Mouse (Mus musculus) liver, embryonic 14.5 days (tissue): ENCODE data around the gene Gm49320. TPM values are rescaled to one million over a fixed set of nuclear protein-coding genes. Genes with fewer than 3 reads are reported as not detected.
"Not testable (repeated sequence)": the region's sequence is repeated elsewhere in the genome, so short reads cannot be mapped to it uniquely, and the experiment has no call there.

Source experiments
- ATAC-seq: fragments of 200-750 bp; cut with Nextera tagmentation; 2 replicates; pipeline ENCODE4 v1.8.0; 2017; ENCODE audit warnings: moderate number of reproducible peaks, mild to moderate bottlenecking, moderate library complexity; ENCODE audit not compliant: insufficient read depth
- DNase-seq, 3 experiments: peaks; one replicate each; pipeline ENCODE4 v3.0.0-alpha.2; 2012 to 2013; ENCODE audit warnings: low read depth in 3 of 3, low spot score in 3 of 3
- H3K27ac ChIP-seq: fragments of 300-500 bp; sonication (generic); 2 replicates; pipeline ENCODE4 v1.5.1; 2014; ENCODE audit warnings: moderate library complexity, mild to moderate bottlenecking, control low read depth, inconsistent platforms
- H3K27me3 ChIP-seq: fragments of 300-500 bp; sonication (generic); 2 replicates; pipeline ENCODE4 v1.6.1; 2014; ENCODE audit warnings: mild to moderate bottlenecking, low read length, moderate library complexity; ENCODE audit not compliant: control insufficient read depth, insufficient read depth
- H3K36me3 ChIP-seq: fragments of 300-500 bp; sonication (generic); replicated peaks from 2 replicates; pipeline ENCODE4 v1.6.1; 2014; ENCODE audit warnings: low read depth; ENCODE audit not compliant: control insufficient read depth, insufficient read depth
- H3K4me1 ChIP-seq, 2 experiments: fragments of 200-500 bp in 1 of 2; fragments of 300-500 bp in 1 of 2; sonication (generic) in 1 of 2; replicated peaks; 2 replicates each; pipeline ENCODE4 v1.6.1; 2012 to 2014; ENCODE audit warnings: antibody characterized with exemption in 1 of 2, inconsistent platforms in 1 of 2, low read length in 1 of 2; ENCODE audit not compliant: control insufficient read depth in 2 of 2, insufficient read depth in 2 of 2
- H3K4me2 ChIP-seq: fragments of 300-500 bp; sonication (generic); 2 replicates; pipeline ENCODE4 v1.6.1; 2014; ENCODE audit warnings: low read depth, mild to moderate bottlenecking, control low read depth, moderate library complexity
- H3K4me3 ChIP-seq, 2 experiments: fragments of 200-500 bp in 1 of 2; fragments of 300-500 bp in 1 of 2; sonication (generic) in 1 of 2; 2 replicates each; pipeline ENCODE4 v1.5.1; 2012 to 2014; ENCODE audit warnings: low read depth in 2 of 2, low read length in 2 of 2, mild to moderate bottlenecking in 2 of 2, control low read depth in 1 of 2, inconsistent platforms in 1 of 2, moderate library complexity in 1 of 2; ENCODE audit not compliant: insufficient read depth in 1 of 2
- H3K9ac ChIP-seq: fragments of 300-500 bp; sonication (generic); replicated peaks from 2 replicates; pipeline ENCODE4 v1.6.1; 2014; ENCODE audit warnings: mild to moderate bottlenecking, control low read depth, moderate library complexity
- H3K9me3 ChIP-seq: fragments of 300-500 bp; sonication (generic); 2 replicates; pipeline ENCODE4 v1.6.1; 2016; ENCODE audit warnings: low read length, mixed read lengths; ENCODE audit not compliant: control insufficient read depth
- CTCF ChIP-seq: IDR thresholded peaks from 2 replicates; pipeline ENCODE4 v1.5.1; 2016; ENCODE audit warnings: antibody characterized with exemption, low read depth, control low read depth
- EP300 ChIP-seq: IDR thresholded peaks from 2 replicates; pipeline ENCODE4 v1.6.1; 2016; ENCODE audit warnings: antibody characterized with exemption, low read depth
- WGBS: fragments of 180-500 bp; shearing (Covaris S2); extraction: QIAGEN DNeasy Blood & Tissue Kit; methylation state at CpG from one replicate; pipeline ENCODE4 v1.1.7; 2014; ENCODE audit not compliant: insufficient replicate concordance; 5-methylcytosine and 5-hydroxymethylcytosine counted together
- polyA plus RNA-seq, 2 experiments: library from polyadenylated mRNA; depleted of rRNA in 1 of 2; stranded (reverse) in 1 of 2; unstranded in 1 of 2; fragments of >200 nt; fragmentation: Nextera tagmentation in 1 of 2; extraction: Ambion mirVana in 1 of 2; gene quantifications; 2 replicates each; pipeline versions ENCODE4 v1.2.1 to v1.2.3; 2012 to 2014

Gm49320 gene
- polyA plus RNA-seq, 2 experiments: 0.14 to 0.47 TPM

DNA sequence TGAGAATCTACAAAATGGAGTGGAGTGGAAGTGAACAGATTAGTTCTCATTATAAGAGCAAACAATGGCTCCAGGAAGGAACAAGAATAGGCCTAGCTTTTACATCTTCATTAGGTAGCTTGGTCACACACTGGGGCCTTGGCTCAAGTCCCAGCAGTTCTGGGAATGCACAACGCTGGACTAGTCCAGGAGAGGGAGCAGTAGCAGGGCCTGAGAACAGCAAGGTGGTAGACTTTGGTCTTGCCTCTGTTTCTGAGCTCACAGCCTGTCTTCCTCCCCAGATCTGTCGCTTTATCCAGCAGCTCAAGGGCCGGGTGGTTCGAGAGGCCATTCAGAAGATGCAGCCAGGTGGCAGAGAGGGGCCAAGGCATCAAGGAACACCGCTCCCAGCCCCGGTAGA is 15.3 kb downstream of the Gm49320 start:
- no peaks in the 10 kb centered on the region for H3K9me3 ChIP-seq
- H3K9ac ChIP-seq: no peak overlapping the region; the same call in 1 of the 2 replicates
- H3K27me3 ChIP-seq: no peaks in the 10 kb centered on the region
- peak overlapping the region; percentile 65 for H3K4me2 ChIP-seq
- TF ChIP-seq EP300 (no peak), CTCF (peak; percentile 48; the same call in 1 of the 2 replicates)
- ATAC-seq (no peak), DNase-seq (no peak)
- H3K36me3 ChIP-seq: peaks cover 8% of the 10 kb centered on the region
- H3K4me1 ChIP-seq: peaks cover 5% of the 10 kb centered on the region in 2 experiments
- no peak overlapping the region for H3K27ac ChIP-seq
- WGBS: 76% methylated on average over 6 of the region's 6 CpGs
- H3K4me3 ChIP-seq: peak overlapping the region in 1 of 2 experiments; percentile 63; a peak in 2 of 4 replicates

DNA sequence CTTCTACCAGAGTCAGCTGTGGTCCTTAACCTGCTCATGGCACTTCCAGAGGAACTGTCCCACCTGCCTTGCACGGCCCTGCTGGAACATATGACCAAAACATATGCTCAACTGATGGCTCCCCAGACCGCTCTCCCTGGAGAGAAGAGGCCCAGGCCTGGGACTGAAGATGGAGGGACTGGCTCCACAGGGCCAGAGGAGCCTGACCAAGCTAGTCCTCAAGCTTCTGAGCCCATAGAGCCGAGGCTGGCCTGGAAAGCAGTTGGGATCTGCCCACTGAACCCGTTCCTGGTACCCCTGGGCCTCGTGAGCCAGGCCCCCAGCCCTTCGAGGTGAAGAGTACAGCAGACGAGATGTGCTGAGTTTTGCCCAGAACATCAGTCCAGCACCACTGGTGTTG is 16.8 kb downstream of the Gm49320 start:
- H3K36me3 ChIP-seq: peaks cover 15% of the 10 kb centered on the region
- ATAC-seq, H3K4me1 ChIP-seq, DNase-seq, H3K27me3 ChIP-seq, H3K4me2 ChIP-seq, H3K9me3 ChIP-seq, H3K27ac ChIP-seq, H3K4me3 ChIP-seq, H3K9ac ChIP-seq: not testable (repeated sequence)
- WGBS: 69% methylated on average over 7 of the region's 7 CpGs

DNA sequence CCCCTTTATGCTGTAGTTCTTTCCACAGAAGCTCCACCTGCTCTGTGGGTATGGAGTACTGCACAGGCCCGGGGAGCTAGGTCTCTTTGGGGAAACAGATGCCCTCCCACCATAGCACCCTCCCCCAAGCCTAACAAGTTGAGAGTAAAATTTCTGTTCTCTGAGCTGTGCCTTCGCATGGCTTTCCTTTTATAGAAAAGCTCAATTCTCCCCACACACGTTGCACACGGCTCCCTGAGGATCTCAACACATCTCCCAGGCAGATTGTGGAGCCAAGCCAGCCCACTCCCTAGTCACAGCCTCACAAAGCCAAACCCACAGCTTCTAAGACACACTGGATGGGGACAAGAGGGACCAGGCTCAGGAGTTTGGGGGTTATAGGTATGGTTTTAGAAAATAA is 18.2 kb downstream of the Gm49320 start:
- Histone ChIP-seq H3K9me3 (no peaks in the 10 kb centered on the region), H3K4me3 (no peak overlapping the region), H3K27me3 (no peaks in the 10 kb centered on the region), H3K27ac (no peak overlapping the region), H3K36me3 (peaks cover 22% of the 10 kb centered on the region), H3K4me1 (peaks cover 8 to 9% of the 10 kb centered on the region in 2 experiments), H3K9ac (no peak overlapping the region), H3K4me2 (no peak overlapping the region)
- 70% methylated on average over 4 of the region's 4 CpGs for WGBS
- DNase-seq (no peak), ATAC-seq (no peak)
- TF ChIP-seq CTCF: no peak
- no peak for TF ChIP-seq EP300

DNA sequence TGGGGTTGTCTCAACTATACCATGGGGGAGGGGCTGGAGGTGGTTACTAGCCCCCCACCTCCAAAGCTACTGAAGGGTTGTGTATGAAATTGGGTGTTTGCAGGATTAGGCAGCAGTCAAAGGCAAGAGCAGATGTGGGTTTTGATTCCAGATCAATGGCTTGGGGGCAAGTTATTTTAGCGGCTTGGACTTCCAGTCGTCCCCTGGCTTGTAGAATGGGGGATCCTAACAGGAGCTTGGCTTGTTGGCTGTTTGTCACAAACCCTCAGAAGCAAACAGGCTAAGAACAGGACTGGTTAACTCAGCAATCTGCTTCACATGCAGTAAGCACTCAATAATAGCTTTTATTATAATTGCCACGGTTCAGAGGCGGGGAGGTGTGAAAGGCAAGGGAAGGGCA is 18.7 kb downstream of the Gm49320 start:
- no peak overlapping the region for H3K9ac ChIP-seq
- H3K27me3 ChIP-seq: no peaks in the 10 kb centered on the region
- no peak overlapping the region for H3K4me2 ChIP-seq
- H3K27ac ChIP-seq: no peak overlapping the region
- H3K4me3 ChIP-seq: no peak overlapping the region
- TF ChIP-seq CTCF (no peak), EP300 (no peak)
- H3K9me3 ChIP-seq: no peaks in the 10 kb centered on the region
- DNase-seq (no peak), ATAC-seq (no peak)
- H3K36me3 ChIP-seq: peaks cover 22% of the 10 kb centered on the region
- WGBS: 84% methylated on average over 4 of the region's 4 CpGs
- H3K4me1 ChIP-seq: peaks cover 8% of the 10 kb centered on the region in 2 experiments

DNA sequence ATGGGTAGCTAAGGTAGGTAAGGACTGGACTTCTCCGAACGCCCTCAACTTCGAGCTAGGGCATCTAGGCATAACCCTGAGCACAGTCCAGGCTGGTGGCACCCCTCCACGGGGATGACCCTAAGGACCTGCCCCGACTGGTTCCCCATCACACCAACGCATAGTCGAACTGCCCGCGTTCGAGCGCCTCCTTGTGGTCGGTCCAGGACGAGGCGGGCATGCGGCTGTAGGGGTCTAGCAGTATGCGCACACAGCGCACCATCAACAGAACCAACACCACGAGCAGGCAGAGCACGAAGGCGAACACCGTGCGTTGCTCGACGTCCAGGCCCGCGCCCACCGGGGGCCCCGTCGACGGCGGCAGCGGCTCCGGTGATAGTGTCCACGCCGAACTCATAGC is 19.6 kb downstream of the Gm49320 start:
- H3K4me2 ChIP-seq: peak overlapping the region; percentile 97
- no peaks in the 10 kb centered on the region for H3K9me3 ChIP-seq
- H3K36me3 ChIP-seq: peaks cover 24% of the 10 kb centered on the region
- H3K27me3 ChIP-seq: no peaks in the 10 kb centered on the region
- peak; percentile 97 for TF ChIP-seq CTCF
- no peak for TF ChIP-seq EP300
- H3K27ac ChIP-seq: no peak overlapping the region
- peaks cover 4 to 8% of the 10 kb centered on the region in 2 experiments for H3K4me1 ChIP-seq
- DNase-seq (peak in 2 of 3 experiments; percentile 49 to 53), ATAC-seq (peak; percentile 49)
- H3K9ac ChIP-seq: no peak overlapping the region; the same call in 1 of the 2 replicates
- H3K4me3 ChIP-seq: peak overlapping the region; percentile 39 to 58
- 3% methylated on average over 34 of the region's 35 CpGs for WGBS
